Mouse (Mus musculus): ENCODE measurements around the gene Degs2.
A peak's percentile ranks its signal among the peaks of the same experiment; 100 is the strongest.
"Not testable (repeated sequence)": the region's sequence is repeated elsewhere in the genome, so short reads cannot be mapped to it uniquely, and the experiment has no call there.

Degs2 gene

GRCm38 (mm10) chr12:108702185-108702584, at the start of gene Degs2:
Gene Degs2 (minus strand): TSS chr12:108702315.
- peak; percentile 77 for DNase-seq

DNA sequence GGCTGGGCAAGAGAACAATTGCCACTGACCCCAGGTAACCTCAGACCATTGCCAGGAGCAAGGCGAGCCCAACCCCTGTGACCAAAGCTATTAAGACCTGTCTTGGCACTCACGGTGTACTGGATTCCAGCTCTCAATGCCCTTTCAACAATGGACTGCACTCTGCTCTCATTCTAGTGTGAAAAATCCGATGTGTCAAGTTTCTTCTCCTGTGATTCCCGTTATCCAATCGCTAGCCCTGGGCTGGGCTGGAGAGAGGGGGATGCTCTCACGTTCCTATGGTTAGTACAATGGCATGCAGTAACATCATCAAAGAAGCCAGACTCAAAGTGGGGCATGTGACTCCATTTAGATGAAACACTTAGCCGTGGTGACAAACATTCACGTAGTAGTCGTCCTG, 49.7 kb upstream of the Degs2 start:
- DNase-seq, result no peak

GRCm38 (mm10) chr12:108750226-108750625, 48.1 kb upstream of the Degs2 start:
- no peak for DNase-seq

DNA sequence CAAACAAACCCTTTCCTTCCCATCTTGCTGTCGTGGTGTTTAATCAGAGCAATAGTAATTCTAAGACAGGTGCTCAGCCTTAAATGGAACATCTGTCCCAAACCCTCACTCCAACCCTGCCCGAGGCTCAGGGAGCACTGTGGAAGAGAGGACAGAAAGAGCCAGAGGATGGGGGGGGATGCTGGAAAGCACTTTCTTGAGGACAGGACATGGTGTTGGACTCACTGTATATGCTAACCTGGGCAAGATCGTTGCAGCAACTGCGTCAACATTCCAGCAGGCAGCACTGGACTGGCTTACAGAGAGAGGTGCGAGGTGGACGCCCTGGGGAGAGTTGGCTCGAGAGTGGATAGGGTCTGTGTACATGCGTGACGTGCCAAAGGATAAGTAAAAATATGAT, 47.3 kb upstream of the Degs2 start:
- DNase-seq, result no peak

DNA sequence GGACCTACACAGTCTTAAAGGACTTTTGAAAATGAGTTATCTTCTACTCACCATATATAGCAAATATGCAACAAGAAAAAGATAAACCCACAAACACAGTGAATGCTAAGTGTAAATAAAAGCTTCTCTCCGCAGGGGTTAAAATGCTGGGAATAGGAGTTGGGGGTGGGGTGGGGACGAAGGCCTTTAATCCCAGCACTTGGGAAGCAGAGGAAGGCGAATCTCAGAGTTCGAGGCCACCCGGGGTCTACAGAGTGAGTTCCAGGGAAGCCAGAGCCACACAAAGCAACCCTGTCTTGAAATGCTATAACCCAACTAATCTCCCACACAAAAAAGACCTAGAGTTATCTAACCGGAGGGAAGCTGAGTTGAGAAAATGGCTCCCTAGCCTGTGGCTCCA, 46.9 kb upstream of the Degs2 start:
- no peak for DNase-seq

GRCm38 (mm10) chr12:108745990-108746389, 43.9 kb upstream of the Degs2 start:
- DNase-seq, result no peak

DNA sequence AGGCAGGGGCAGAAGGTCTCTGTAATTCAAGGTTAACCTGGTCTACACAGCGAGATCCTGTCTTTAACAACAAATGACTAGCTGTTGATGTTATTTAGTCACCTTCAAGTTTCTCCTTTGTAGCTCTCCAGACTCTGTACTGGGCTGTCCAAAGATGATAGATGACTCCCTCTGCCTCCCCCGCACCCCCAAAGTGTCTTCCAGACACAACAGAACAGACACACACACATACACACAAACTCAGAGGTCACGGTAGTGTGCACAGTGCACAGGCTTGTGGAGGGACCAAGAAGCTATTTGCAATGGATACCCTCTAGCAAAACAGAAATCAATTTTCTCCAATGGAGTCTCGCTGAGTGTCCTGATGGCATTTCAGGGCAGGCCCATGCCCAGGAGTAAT, 40.1 kb upstream of the Degs2 start:
- no peak for DNase-seq

DNA sequence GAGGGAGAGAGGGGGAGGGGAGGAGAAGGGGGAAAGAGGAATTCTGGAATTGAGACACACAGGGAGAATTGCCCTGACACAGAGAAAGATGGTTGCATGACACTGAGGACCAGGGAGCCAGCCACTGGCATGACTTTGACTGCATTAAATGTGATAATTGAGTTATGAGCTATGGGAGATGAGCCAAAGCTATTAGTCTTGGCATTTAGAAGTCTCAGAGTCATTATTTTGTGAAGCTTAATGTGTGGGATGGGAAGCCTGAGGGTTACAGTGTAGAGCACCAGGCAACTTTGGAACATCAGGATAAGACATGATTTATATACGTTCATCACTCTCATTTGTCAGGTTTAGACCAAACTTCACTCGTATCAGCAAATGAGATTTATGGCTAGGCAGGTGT, 39.4 kb upstream of the Degs2 start:
- no peak for DNase-seq

GRCm38 (mm10) chr12:108738745-108739144, 36.6 kb upstream of the Degs2 start:
- DNase-seq, result no peak

- DNase-seq, result no peak
Observed at GRCm38 (mm10) chr12:108737838-108738237, 35.7 kb upstream of the Degs2 start.

DNA sequence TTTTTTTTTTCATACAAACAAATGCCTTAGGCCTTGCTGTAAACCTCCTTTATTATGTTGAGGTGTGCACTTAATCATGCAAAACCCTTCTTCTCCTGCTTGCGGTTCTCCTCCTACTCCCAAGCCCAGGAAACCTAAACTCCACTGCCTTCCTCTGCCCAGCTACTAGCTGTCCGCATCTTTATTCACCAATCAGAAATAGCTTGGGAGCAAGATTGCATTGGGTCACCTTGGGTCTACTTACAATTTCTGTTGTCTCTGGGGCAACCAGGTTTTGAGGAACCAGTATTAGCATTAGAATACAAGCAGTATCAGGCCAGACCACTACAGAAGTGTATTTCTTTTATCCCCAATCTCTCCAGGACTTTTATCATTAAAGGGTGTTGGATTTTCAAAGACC, 32.3 kb upstream of the Degs2 start:
- DNase-seq, result no peak

GRCm38 (mm10) chr12:108723841-108724240, 21.7 kb upstream of the Degs2 start:
- no peak for DNase-seq

DNA sequence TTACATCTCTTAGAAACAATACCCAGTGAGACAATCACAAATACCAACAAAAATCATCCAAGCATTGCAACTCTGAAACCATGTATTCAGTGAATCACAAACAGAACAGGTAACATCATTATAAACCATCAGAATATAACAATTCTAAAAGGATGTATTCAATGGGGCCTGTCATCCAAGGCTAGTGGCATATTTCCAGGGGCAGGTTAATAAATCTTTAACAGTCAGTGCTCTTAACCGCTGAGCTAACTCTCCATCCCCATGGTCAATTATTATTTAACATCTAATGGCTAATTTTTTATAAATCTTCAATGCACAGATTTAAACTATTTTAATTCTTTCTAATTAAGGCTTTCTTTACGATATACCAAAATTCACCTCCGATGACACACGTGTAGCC, 20.3 kb upstream of the Degs2 start:
- no peak for DNase-seq

DNA sequence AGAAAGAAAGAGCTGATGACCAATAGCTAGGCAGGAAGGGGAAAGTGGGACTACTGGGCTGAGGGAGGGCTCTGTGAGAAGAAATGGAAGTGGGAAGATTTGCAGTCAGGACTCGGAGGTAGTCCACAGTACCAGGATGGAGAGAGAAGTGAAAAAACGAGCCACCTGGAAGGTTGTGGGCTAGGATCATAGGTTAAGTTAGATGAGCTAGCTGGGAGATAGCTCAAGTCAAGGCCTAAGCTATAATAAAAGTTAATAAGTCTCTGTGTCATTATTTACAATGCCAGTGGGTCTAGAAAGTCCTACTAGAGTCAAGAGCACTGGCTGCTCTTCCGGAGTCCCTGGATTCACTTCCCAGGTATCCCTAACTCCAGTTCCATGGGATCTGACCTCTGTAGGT, 16.4 kb upstream of the Degs2 start:
- no peak for DNase-seq

- DNase-seq, result no peak
Observed at GRCm38 (mm10) chr12:108715854-108716253, 13.7 kb upstream of the Degs2 start.

DNA sequence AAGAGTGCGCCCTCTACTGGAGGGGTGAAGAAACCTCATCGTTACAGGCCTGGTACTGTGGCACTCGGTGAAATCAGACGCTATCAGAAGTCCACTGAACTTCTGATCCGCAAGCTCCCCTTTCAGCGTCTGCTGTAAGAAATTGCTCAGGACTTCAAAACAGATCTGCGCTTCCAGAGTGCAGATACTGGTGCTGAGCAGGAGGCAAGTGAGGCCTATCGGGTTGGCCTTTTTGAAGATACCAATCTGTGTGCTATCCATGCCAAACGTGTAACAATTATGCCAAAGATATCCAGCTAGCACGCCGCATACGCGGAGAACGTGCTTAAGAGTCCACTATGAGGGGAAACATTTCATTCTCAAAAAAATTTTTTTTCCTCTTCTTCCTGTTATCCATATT, 11.9 kb upstream of the Degs2 start:
- not testable (repeated sequence) for DNase-seq

DNA sequence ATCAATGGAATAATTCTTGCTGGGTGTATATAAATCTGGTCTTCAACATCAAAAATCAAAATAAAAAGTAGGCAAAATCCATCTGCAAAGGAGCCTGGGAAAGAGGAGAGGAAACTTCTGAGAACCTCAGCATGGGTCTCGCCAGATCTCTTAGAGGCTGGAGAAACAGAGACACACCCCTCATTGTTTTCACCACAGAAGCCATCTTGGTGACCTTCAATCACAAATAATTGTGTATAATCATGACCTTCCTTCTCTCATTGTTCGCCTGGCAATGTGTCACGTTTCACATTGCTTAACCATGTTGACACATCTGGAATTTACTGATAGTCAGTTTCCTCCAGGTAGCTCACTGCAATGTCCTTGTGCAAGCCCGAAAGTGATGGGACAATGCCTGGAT, 10.4 kb upstream of the Degs2 start:
- DNase-seq, result no peak

- peak; percentile 80 for DNase-seq
Observed at GRCm38 (mm10) chr12:108710861-108711615, 8.9 kb upstream of the Degs2 start.

GRCm38 (mm10) chr12:108709964-108710765, 8.1 kb upstream of the Degs2 start:
- DNase-seq, result no peak

DNA sequence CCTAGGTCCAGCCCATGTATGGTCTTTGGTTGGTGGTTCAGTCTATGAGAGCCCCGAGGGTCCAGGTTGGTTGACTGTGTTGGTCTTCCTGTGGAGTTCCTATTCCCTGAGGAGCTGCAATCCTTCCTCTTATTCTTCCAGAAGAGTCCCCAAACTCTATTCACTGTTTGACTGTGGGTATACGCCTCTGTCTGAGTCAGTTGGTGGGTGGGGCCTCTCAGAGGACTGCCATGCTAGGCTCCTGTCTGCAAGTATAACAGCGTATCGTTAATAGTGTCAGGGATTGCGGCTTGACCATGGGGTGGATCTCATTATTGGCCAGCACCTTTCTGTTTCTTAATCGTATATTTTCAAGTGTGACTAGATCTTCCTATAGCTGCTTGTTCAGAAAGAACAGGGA, 7.3 kb upstream of the Degs2 start:
- DNase-seq, result no peak

DNA sequence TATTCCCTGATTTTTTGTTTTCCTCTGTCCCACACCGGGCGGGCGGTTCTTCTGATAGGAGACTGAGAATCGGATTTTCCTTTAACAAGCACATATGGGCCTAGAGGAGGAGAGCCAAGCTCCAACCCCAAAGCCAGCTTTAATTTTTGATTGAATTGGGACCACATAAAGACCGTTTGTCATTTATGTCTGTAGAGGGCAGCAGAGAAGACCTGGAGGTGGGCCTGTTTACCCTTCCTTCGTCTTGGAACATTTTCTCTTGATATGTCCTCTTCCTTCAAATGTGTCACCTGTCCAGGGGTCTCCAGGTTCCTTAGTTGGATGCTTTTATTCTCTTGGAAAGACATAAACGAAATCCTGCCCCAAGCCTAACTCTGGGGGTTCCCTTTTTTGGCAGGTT, 4.0 kb upstream of the Degs2 start:
- DNase-seq, result no peak

DNA sequence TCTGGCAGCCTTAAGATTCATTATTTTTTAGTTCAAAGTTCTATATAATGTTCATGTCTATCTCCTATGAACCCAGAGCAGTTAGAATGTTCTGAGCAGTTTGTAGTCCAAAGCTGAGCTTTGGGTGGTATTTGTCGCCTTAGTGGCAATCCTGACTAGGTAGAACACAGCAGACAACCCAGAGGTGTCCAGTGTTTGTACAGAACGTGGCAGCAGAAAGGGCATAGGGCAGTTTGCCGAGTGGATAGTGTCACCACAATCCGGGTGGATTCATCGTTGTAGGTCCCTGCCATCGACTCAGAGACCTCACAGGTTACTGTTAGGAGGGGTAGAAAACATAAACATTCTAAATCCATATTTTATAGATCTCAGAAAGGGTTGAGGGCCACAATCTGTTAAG, 3.4 kb upstream of the Degs2 start:
- DNase-seq, result no peak

GRCm38 (mm10) chr12:108701221-108701620, 894 bp downstream of the Degs2 start:
- no peak for DNase-seq

DNA sequence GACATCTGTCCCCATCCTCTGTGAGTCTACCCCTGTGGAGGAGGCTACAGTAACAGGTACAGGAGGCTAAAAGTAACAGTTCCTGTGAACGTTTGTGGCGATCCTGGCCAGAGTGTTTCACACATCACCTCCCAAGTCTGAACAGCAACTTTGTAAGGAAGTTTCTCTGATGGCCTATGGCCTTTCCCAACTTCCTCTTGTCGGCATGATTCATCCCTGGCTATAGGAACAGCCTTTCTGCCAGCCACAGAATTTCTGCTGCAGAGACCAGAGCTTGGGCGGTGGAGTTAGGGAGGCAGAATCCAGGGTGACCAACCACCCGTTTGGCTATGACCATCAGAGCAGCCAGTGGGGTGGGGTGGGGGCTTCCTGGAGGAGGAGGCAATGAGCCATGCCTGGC, 2.1 kb downstream of the Degs2 start:
- DNase-seq, result no peak

GRCm38 (mm10) chr12:108699576-108699975, 2.5 kb downstream of the Degs2 start:
- DNase-seq, result no peak
